Mouse (Mus musculus): ENCODE measurements around the gene Arglu1. TPM values are rescaled to one million over a fixed set of nuclear protein-coding genes. Genes with fewer than 3 reads are reported as not detected.

Gene Arglu1
- total RNA-seq, 2 experiments from 2014 or later, result 25.7 to 33.1 TPM

- DNase-seq, result peak; percentile 35 to 52
- intact Hi-C loops (cut with DNase I), result loop anchor here (2.0 to 10.0 kb wide), 6 partner anchors 77 to 518 kb away; no protein-coding TSS in a partner anchor
Observed at GRCm38 (mm10) chr8:8659503-8660306, 30.6 kb downstream of the Arglu1 start.

DNA sequence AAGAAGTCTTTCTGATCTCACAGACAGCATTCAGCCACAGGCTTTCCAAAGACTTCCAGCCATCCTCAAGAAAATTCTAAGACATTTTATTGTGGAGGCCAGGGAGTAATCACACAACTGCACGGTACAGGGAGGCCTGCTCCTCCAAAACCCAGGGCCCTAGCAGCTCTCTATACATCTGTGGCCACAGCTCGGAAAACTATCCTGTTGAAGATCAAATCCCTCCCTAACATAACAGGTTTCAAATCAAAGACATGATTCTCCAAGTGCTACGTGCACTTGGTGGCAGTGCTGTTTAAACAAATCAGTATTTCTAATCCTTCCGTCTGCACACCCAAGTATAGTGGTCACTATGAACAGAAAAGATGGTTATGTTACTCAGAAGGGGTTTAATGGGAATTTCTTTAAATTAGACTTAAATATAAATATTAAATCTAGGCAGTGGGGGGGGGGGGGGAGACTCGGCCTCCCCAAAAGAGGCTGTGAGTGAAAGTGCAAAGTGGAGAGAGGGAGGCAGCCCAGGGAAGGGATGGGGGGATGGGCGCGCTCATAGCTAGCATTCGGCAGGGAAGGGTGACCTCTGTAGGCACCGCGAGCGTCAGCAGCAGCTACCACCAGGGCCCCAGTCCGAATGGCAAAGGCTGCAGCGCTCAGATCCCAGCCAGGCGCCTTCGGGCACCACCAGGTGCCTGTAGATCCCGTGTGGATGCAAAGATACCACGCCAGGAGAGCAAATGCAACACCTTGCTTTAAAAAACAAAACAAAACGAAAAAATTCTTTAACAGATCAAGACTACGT is 31.7 kb downstream of the Arglu1 start:
- intact Hi-C loops (cut with DNase I), result loop anchor here (2.0 to 10.0 kb wide), 2 partner anchors 78 to 174 kb away; no protein-coding TSS in a partner anchor

DNA sequence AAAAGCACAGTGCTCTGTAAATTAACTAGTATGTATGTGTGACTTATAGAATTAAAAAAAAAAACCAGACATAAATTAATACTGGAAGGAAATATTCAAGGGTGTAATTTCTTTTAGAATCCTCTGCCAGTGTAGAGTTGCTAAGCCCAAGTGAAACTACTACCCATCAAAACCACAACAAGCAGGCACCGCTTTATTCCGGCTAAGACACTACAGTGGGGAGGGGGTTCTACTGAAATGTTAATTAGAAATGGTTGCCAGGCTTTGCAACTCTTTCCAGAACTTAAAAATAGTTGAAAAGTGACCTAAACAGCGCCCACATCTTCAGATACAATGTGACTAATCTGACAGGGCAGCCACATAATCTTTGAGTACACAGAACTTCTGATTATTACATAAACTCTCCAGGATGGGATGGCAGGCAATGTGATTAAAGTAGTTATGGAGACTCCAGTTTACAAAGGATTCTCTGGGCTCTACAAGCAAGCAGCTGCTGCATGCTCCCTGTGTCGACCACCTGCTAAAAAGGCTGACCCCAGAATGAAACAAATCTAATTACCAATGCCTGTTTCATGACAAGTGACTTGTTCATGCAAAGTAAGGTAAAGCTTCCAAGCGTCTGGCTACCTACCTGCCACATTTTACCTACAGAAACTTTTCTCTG is 32.5 kb downstream of the Arglu1 start:
- intact Hi-C loops (cut with DNase I), result loop anchor here (2.0 to 10.0 kb wide), 3 partner anchors 35 to 173 kb away; no protein-coding TSS in a partner anchor
- no peak for DNase-seq

More for the DNA sequence above, 31.7 kb downstream of the Arglu1 start:
- peak; percentile 80 for DNase-seq

GRCm38 (mm10) chr8:8656578-8657441 is 33.5 kb downstream of the Arglu1 start:
- DNase-seq, result no peak

DNA sequence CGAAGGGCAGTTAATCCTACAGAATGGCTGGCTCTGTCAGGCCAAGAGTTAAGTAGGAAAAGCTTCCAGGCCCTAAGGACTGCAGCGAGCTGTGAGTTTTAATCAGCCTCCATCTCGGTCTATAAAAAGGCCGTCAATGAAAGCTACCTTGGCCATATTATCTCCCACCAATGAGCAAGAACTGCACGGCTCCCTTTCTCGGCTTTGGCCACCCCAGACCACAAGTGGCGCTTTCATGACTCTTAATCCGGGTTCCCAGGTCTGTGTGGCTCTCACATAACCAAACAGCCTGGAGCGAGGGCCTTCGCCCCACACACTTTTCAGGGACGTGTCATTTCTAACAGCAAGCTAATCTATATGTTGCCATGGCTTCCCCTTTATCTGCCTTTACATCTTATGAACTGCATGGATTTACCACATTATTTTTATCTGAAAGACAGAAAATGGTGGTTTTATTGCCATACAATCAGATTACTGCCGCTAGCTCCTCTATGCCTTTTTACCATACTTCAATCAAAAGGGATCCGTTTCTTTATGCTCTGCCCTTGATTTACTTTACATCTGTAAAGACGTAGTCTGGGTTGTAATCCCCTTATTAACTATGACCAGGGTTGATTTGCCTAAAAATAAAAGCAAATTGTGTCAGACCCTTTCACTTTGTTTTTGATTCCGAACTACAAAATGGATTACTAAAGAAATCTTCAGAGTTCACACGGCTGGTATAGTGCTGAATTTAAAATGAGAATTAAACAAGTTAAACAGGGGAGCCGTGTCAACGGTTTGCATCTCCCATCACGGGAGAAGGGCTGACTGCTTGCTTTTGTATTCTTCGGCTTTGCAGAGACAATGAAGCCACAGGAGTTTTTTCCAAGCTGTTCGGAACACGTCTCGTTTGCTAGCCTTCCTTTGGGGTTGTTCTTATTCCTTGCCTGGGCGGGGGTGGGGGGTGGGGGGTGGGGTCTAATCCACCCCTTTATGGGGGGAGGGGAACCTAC is 34.7 kb downstream of the Arglu1 start:
- intact Hi-C loops (cut with DNase I), result loop anchor here (2.0 to 10.0 kb wide), 2 partner anchors 33 to 171 kb away; no protein-coding TSS in a partner anchor
- no peak for DNase-seq

More at GRCm38 (mm10) chr8:8656578-8657441, 33.5 kb downstream of the Arglu1 start:
- intact Hi-C loops (cut with DNase I), result loop anchor here (2.0 to 10.0 kb wide), 2 partner anchors 34 to 172 kb away; no protein-coding TSS in a partner anchor

DNA sequence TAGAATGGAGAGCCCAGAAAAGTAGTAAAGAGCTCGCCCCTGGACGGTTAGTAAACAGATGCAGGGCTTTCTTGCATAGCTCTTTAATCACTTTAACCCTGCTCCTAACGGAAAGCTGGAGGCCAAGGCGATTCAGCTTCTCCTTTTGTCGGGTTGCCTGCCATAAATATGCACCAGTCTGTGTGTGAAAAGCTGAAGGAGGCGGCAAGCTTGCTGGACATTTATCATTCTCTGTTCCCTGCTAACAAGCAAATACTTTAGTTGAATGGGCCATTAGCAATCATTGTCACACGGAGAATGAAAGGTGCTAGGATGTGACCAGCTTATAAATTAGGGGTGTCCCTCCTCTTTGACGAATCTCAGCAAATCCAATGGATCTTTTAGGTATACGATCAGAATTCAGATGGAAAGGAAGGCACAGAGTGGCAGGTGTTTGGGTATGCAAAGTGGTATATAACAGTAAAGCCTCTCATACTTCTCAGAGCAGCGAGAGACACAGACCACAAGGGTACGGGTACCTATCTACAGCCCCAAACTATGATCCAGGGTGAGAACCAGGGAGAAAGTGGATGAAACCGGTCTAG is 36.3 kb downstream of the Arglu1 start:
- intact Hi-C loops (cut with DNase I), result loop anchor here (10.0 kb wide), 1 partner anchor 169 kb away; no protein-coding TSS in a partner anchor
- no peak for DNase-seq

- intact Hi-C loops (cut with DNase I), result loop anchor here (10.0 kb wide), 1 partner anchor 169 kb away; no protein-coding TSS in a partner anchor
Observed at GRCm38 (mm10) chr8:8653343-8653742, 37.0 kb downstream of the Arglu1 start.

DNA sequence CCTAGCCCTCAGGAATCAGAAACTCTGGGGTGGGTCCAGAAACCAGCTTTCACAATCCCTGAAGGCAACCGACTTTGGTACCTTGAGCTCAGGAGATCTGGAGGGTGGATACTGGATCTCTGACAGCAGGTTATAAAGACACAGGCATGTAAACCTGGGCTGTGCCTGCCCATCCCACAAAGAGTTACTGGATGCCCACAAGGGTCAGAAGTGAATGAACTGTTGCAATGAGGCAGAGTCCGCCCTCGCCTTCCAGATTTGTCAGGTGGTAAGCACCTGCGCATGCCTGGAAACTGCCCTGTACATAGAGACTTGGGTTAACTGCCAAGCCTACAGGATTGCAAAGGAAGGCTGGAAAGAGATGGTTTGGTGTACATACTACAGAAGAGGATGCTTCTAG is 37.9 kb downstream of the Arglu1 start:
- intact Hi-C loops (cut with DNase I), result loop anchor here (10.0 kb wide), 1 partner anchor 168 kb away; no protein-coding TSS in a partner anchor
- no peak for DNase-seq

More at GRCm38 (mm10) chr8:8653343-8653742, 37.0 kb downstream of the Arglu1 start:
- DNase-seq, result no peak

GRCm38 (mm10) chr8:8649944-8650343 is 40.4 kb downstream of the Arglu1 start:
- peak in 1 of 2 experiments; percentile 25 for DNase-seq
- intact Hi-C loops (cut with DNase I), result loop anchor here (5.0 to 10.0 kb wide), 2 partner anchors 165 to 313 kb away; no protein-coding TSS in a partner anchor

DNA sequence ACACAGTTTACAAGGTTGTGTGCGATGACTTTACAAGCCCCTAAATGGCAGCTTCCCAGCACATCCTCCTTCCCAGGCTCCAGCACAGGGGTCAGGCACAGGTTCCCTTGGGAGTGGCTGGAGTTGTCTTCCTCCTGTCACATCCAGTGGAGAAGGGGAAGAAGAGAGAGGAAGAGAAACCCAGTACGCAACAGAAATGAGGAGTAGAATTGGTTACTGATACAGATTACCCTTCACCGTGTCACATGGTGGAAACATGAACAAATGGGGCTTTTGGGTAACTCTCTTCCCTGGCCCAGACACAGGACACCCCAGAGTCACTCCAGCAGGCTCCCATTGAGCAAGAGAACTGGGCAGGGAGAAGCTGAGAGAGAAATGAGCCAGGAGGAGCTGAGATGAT is 40.8 kb downstream of the Arglu1 start:
- intact Hi-C loops (cut with DNase I), result loop anchor here (5.0 kb wide), 1 partner anchor 312 kb away; no protein-coding TSS in a partner anchor

GRCm38 (mm10) chr8:8648686-8649085 is 41.6 kb downstream of the Arglu1 start:
- intact Hi-C loops (cut with DNase I), result loop anchor here (5.0 kb wide), 1 partner anchor 311 kb away; no protein-coding TSS in a partner anchor
- no peak for DNase-seq

More for the DNA sequence above, 40.8 kb downstream of the Arglu1 start:
- no peak for DNase-seq

GRCm38 (mm10) chr8:8647824-8648223 is 42.5 kb downstream of the Arglu1 start:
- intact Hi-C loops (cut with DNase I), result loop anchor here (5.0 kb wide), 1 partner anchor 311 kb away; no protein-coding TSS in a partner anchor
- DNase-seq, result no peak

GRCm38 (mm10) chr8:8647319-8647718 is 43.0 kb downstream of the Arglu1 start:
- no peak for DNase-seq
- intact Hi-C loops (cut with DNase I), result loop anchor here (5.0 kb wide), 1 partner anchor 310 kb away; no protein-coding TSS in a partner anchor

- intact Hi-C loops (cut with DNase I), result no loop called here
- no peak for DNase-seq
Observed at GRCm38 (mm10) chr8:8644160-8644915, 46.0 kb downstream of the Arglu1 start.

- intact Hi-C loops (cut with DNase I), result no loop called here
- DNase-seq, result no peak
Observed at GRCm38 (mm10) chr8:8640264-8640588, 50.1 kb downstream of the Arglu1 start.

- no peak for DNase-seq
- intact Hi-C loops (cut with DNase I), result no loop called here
Observed at GRCm38 (mm10) chr8:8639569-8640263, 50.6 kb downstream of the Arglu1 start.

Data from heart, postnatal 36 days (tissue).